Mouse (Mus musculus) ovary, postnatal 14 days (tissue): ENCODE results near the gene Necap2.

Source experiments
- DNase-seq: peaks from one replicate; pipeline ENCODE4 v3.0.0; 2022; ENCODE audit warnings: low spot score

Gene Necap2

GRCm38 (mm10) chr4:141073661-141074060, 4.5 kb downstream of the Necap2 start:
- DNase-seq, result no peak

GRCm38 (mm10) chr4:141072502-141072901, 5.7 kb downstream of the Necap2 start:
- DNase-seq, result no peak

- DNase-seq, result peak; percentile 48
These were observed 8.4 kb downstream of the Necap2 start for GRCm38 (mm10) chr4:141069731-141070130.

GRCm38 (mm10) chr4:141068655-141069054, 9.5 kb downstream of the Necap2 start:
- DNase-seq, result no peak

GRCm38 (mm10) chr4:141067516-141068046, 10.6 kb downstream of the Necap2 start:
- DNase-seq, result no peak

GRCm38 (mm10) chr4:141066709-141067515, 11.2 kb downstream of the Necap2 start:
- no peak for DNase-seq

- DNase-seq, result peak; percentile 75
These were observed 13.0 kb downstream of the Necap2 start for GRCm38 (mm10) chr4:141065123-141065522.

GRCm38 (mm10) chr4:141064104-141064659, 14.0 kb downstream of the Necap2 start:
- no peak for DNase-seq

- DNase-seq, result peak; percentile 100
These were observed 17.5 kb downstream of the Necap2 start, which contains the start of gene Crocc for GRCm38 (mm10) chr4:141060426-141061301. Gene Crocc, minus strand, starts transcription at chr4:141060550.

- no peak for DNase-seq
These were observed 18.3 kb downstream of the Necap2 start for GRCm38 (mm10) chr4:141059616-141060425.

GRCm38 (mm10) chr4:141058835-141059234, 19.3 kb downstream of the Necap2 start:
- no peak for DNase-seq

GRCm38 (mm10) chr4:141056970-141057369, 21.2 kb downstream of the Necap2 start:
- DNase-seq, result no peak

- DNase-seq, result no peak
These were observed 24.5 kb downstream of the Necap2 start for GRCm38 (mm10) chr4:141053568-141054161.

- DNase-seq, result no peak
These were observed 25.0 kb downstream of the Necap2 start for GRCm38 (mm10) chr4:141053138-141053537.

GRCm38 (mm10) chr4:141052442-141052841, 25.7 kb downstream of the Necap2 start:
- DNase-seq, result no peak

GRCm38 (mm10) chr4:141049476-141049835, 28.7 kb downstream of the Necap2 start:
- DNase-seq, result no peak

GRCm38 (mm10) chr4:141048810-141049475, 29.2 kb downstream of the Necap2 start:
- DNase-seq, result no peak

- peak; percentile 64 for DNase-seq
These were observed 33.3 kb downstream of the Necap2 start for GRCm38 (mm10) chr4:141044816-141045215.

- no peak for DNase-seq
These were observed 37.0 kb downstream of the Necap2 start for GRCm38 (mm10) chr4:141041117-141041516.
